Comparison of ENCODE assay signal across 8 mouse cellular contexts in genomic region chr2:119019131-119019530, GRCm38 (mm10). TPM values are rescaled to one million over a fixed set of nuclear protein-coding genes. Genes with fewer than 3 reads are reported as not detected.
DNase-seq lines count a peak whose midpoint lies in the region; ATAC-seq lines count a peak whose summit lies in the region.

No protein-coding gene starts in this region.

- H3K4me2 ChIP-seq in forebrain, embryonic 11.5 days (ENCODE audit: low read depth, low read length, severe bottlenecking), result no peak overlapping the region
- H3K4me2 ChIP-seq in limb, embryonic 11.5 days (ENCODE audit: low read depth, severe bottlenecking), result peak overlapping the region; percentile 5; the same call in 1 of the 2 replicates
- H3K4me2 ChIP-seq in stomach, embryonic 15.5 days, result peak overlapping the region; percentile 24

- peaks cover 3% of the 10 kb centered on the region; the same call in 1 of the 2 replicates for H3K9me3 ChIP-seq in forebrain, embryonic 11.5 days (ENCODE audit: control insufficient read depth, low read length)
- H3K9me3 ChIP-seq in forebrain, embryonic 10.5 days, result no peaks in the 10 kb centered on the region; the same call in 1 of the 2 replicates
- H3K9me3 ChIP-seq in limb, embryonic 11.5 days (ENCODE audit: control insufficient read depth, low read length), result no peaks in the 10 kb centered on the region
- H3K9me3 ChIP-seq in stomach, embryonic 15.5 days, result no peaks in the 10 kb centered on the region

- H3K9ac ChIP-seq in forebrain, embryonic 11.5 days (ENCODE audit: low read length), result no peak overlapping the region
- 0 out of 2 replicates have a peak overlapping the region, but pooled peaks have one; percentile 9 for H3K9ac ChIP-seq in limb, embryonic 11.5 days (ENCODE audit: low read length)
- H3K9ac ChIP-seq in stomach, embryonic 15.5 days, result no peak overlapping the region

- H3K27me3 ChIP-seq in forebrain, embryonic 11.5 days (ENCODE audit: control insufficient read depth, insufficient read depth, low read length), result no peaks in the 10 kb centered on the region
- H3K27me3 ChIP-seq in forebrain, embryonic 10.5 days (ENCODE audit: poor library complexity, severe bottlenecking), result no peaks in the 10 kb centered on the region
- H3K27me3 ChIP-seq in limb, embryonic 11.5 days (ENCODE audit: control insufficient read depth, insufficient read depth, low read length), result no peaks in the 10 kb centered on the region
- no peaks in the 10 kb centered on the region for H3K27me3 ChIP-seq in stomach, embryonic 15.5 days (replicated peaks)

- peak; percentile 49 for DNase-seq in forebrain, embryonic 11.5 days (ENCODE audit: low spot score)
- DNase-seq in forebrain, embryonic 10.5 days (ENCODE audit: extremely low spot score, low spot score), result no peak
- peak; percentile 22 for DNase-seq in thymus, postnatal 0 days (ENCODE audit: low spot score)
- no peak for DNase-seq in thymus, postnatal 36 days
- peak; percentile 43 for DNase-seq in limb, embryonic 11.5 days (ENCODE audit: low spot score)
- no peak for DNase-seq in kidney, postnatal 36 days

- peaks cover 12% of the 10 kb centered on the region for H3K36me3 ChIP-seq in forebrain, embryonic 11.5 days (ENCODE audit: control insufficient read depth, insufficient read depth, low read length)
- H3K36me3 ChIP-seq in forebrain, embryonic 10.5 days (replicated peaks), result peaks cover 61% of the 10 kb centered on the region
- H3K36me3 ChIP-seq in limb, embryonic 11.5 days (ENCODE audit: control insufficient read depth, insufficient read depth, low read length), result peaks cover 11% of the 10 kb centered on the region
- peaks cover 22% of the 10 kb centered on the region for H3K36me3 ChIP-seq in stomach, embryonic 15.5 days

- 0 out of 2 replicates have a peak overlapping the region, but pooled peaks have one; percentile 3 for H3K27ac ChIP-seq in forebrain, embryonic 11.5 days (ENCODE audit: low read depth, low read length)
- H3K27ac ChIP-seq in forebrain, embryonic 10.5 days, result no peak overlapping the region
- no peak overlapping the region; the same call in 1 of the 2 replicates for H3K27ac ChIP-seq in limb, embryonic 11.5 days (replicated peaks; ENCODE audit: low read depth, low read length)
- H3K27ac ChIP-seq in stomach, embryonic 15.5 days, result peak overlapping the region; percentile 76

- no peaks in the 10 kb centered on the region; the same call in 1 of the 2 replicates for H3K4me1 ChIP-seq in forebrain, embryonic 11.5 days (replicated peaks; ENCODE audit: control insufficient read depth, insufficient read depth, low read length)
- peaks cover 11% of the 10 kb centered on the region for H3K4me1 ChIP-seq in forebrain, embryonic 10.5 days
- peaks cover 4% of the 10 kb centered on the region; the same call in 1 of the 2 replicates for H3K4me1 ChIP-seq in limb, embryonic 11.5 days (ENCODE audit: control insufficient read depth, insufficient read depth, low read length)
- H3K4me1 ChIP-seq in stomach, embryonic 15.5 days, result peaks cover 8% of the 10 kb centered on the region; the same call in 1 of the 2 replicates

- WGBS in forebrain, embryonic 11.5 days, result 19% methylated on average over 5 of the region's 5 CpGs
- WGBS in forebrain, embryonic 10.5 days, result 16% methylated on average over 5 of the region's 5 CpGs
- 8% methylated on average over 5 of the region's 5 CpGs for WGBS in limb, embryonic 11.5 days
- 26% methylated on average over 5 of the region's 5 CpGs for WGBS in stomach, embryonic 15.5 days

- no peak overlapping the region for H3K4me3 ChIP-seq in forebrain, embryonic 11.5 days (ENCODE audit: low read depth, low read length)
- no peak overlapping the region for H3K4me3 ChIP-seq in forebrain, embryonic 10.5 days
- no peak overlapping the region for H3K4me3 ChIP-seq in limb, embryonic 11.5 days (ENCODE audit: low read depth, low read length)
- H3K4me3 ChIP-seq in stomach, embryonic 15.5 days (replicated peaks), result no peak overlapping the region

- ATAC-seq in forebrain, embryonic 11.5 days (replicated peaks; ENCODE audit: low FRiP score), result peak; percentile 61
- peak; percentile 74 for ATAC-seq in limb, embryonic 11.5 days (ENCODE audit: insufficient number of reproducible peaks, low FRiP score, low TSS enrichment, low read depth)
- no peak for ATAC-seq in stomach, embryonic 15.5 days (ENCODE audit: insufficient read depth, low FRiP score, low read depth)
- ATAC-seq in CD4-positive, CD25-positive, alpha-beta regulatory T cell, adult 4 months, result no peak

RNA-seq across cellular contexts. Expression of gene Ccdc32, which starts 10.1 kb away (rescaled TPM):
- polyA plus RNA-seq in forebrain, embryonic 11.5 days (2014; fragmentation: Nextera tagmentation; extraction: Ambion mirVana), result 22.1 and 24.0 TPM in 2 replicates
- 20.5 and 21.0 TPM in 2 replicates for polyA plus RNA-seq in forebrain, embryonic 10.5 days (2016; fragmentation: Nextera tagmentation; extraction: Ambion mirVana)
- polyA plus RNA-seq in thymus, postnatal 0 days (2015; fragmentation: Nextera tagmentation; extraction: Ambion mirVana), result 20.5 and 21.3 TPM in 2 replicates
- polyA plus RNA-seq in limb, embryonic 11.5 days (2014; fragmentation: Nextera tagmentation; extraction: Ambion mirVana), result 19.8 and 20.7 TPM in 2 replicates
- 22.3 and 24.7 TPM in 2 replicates for polyA plus RNA-seq in stomach, embryonic 15.5 days (2015; fragmentation: Nextera tagmentation; extraction: Ambion mirVana)
- polyA plus RNA-seq in CD4-positive, CD25-positive, alpha-beta regulatory T cell, adult 4 months (2017; shearing (Covaris generic)), result 10 to 100 TPM; 24.2 to 30.7 TPM

RNA-seq across cellular contexts. Expression of gene Rpusd2, which starts 15.5 kb away (rescaled TPM):
- polyA plus RNA-seq in forebrain, embryonic 11.5 days (2014; fragmentation: Nextera tagmentation; extraction: Ambion mirVana), result 8.3 and 8.9 TPM in 2 replicates
- polyA plus RNA-seq in forebrain, embryonic 10.5 days (2016; fragmentation: Nextera tagmentation; extraction: Ambion mirVana), result 9.2 and 9.4 TPM in 2 replicates
- 4.0 and 5.4 TPM in 2 replicates for polyA plus RNA-seq in thymus, postnatal 0 days (2015; fragmentation: Nextera tagmentation; extraction: Ambion mirVana)
- 6.1 and 7.2 TPM in 2 replicates for polyA plus RNA-seq in limb, embryonic 11.5 days (2014; fragmentation: Nextera tagmentation; extraction: Ambion mirVana)
- polyA plus RNA-seq in stomach, embryonic 15.5 days (2015; fragmentation: Nextera tagmentation; extraction: Ambion mirVana), result 3.9 and 4.1 TPM in 2 replicates
- 1 to 10 TPM; 1.3 to 2.3 TPM for polyA plus RNA-seq in CD4-positive, CD25-positive, alpha-beta regulatory T cell, adult 4 months (2017; shearing (Covaris generic))

RNA-seq across cellular contexts. Expression of gene Knl1, which starts 27.8 kb away (rescaled TPM):
- polyA plus RNA-seq in forebrain, embryonic 11.5 days (2014; fragmentation: Nextera tagmentation; extraction: Ambion mirVana), result 61.0 and 69.4 TPM in 2 replicates
- 68.5 and 74.0 TPM in 2 replicates for polyA plus RNA-seq in forebrain, embryonic 10.5 days (2016; fragmentation: Nextera tagmentation; extraction: Ambion mirVana)
- 79.5 and 108 TPM in 2 replicates for polyA plus RNA-seq in thymus, postnatal 0 days (2015; fragmentation: Nextera tagmentation; extraction: Ambion mirVana)
- 38.4 and 40.4 TPM in 2 replicates for polyA plus RNA-seq in limb, embryonic 11.5 days (2014; fragmentation: Nextera tagmentation; extraction: Ambion mirVana)
- polyA plus RNA-seq in stomach, embryonic 15.5 days (2015; fragmentation: Nextera tagmentation; extraction: Ambion mirVana), result 52.2 and 57.6 TPM in 2 replicates
- polyA plus RNA-seq in CD4-positive, CD25-positive, alpha-beta regulatory T cell, adult 4 months (2017; shearing (Covaris generic)), result 10 to 100 TPM in 1 of 2 experiments, 1 to 10 TPM in 1; 3.5 to 13.5 TPM

Comparison
In these comparisons a context has a peak if more than half of its experiments do, and no peak if none do; other contexts are left out.
1. DNase-seq: peak in forebrain, embryonic 11.5 days (single experiment), thymus, postnatal 0 days (single experiment) and limb, embryonic 11.5 days (single experiment); none in forebrain, embryonic 10.5 days (single experiment), thymus, postnatal 36 days (0 of 2) and kidney, postnatal 36 days (0 of 2).
2. H3K27ac ChIP-seq: peak in forebrain, embryonic 11.5 days (single experiment) and stomach, embryonic 15.5 days (single experiment); none in forebrain, embryonic 10.5 days (single experiment) and limb, embryonic 11.5 days (single experiment).
3. ATAC-seq: peak in forebrain, embryonic 11.5 days (single experiment) and limb, embryonic 11.5 days (single experiment); none in stomach, embryonic 15.5 days (single experiment) and CD4-positive, CD25-positive, alpha-beta regulatory T cell, adult 4 months (single experiment).